Mouse (Mus musculus) E14TG2a.4 (cell line): ENCODE results near the gene Fezf2.

ENCODE experiments used
- H3K27me3 ChIP-seq: 2 replicates; pipeline ENCODE4 v1.6.1; 2014; ENCODE audit warnings: low read length, control low read depth; ENCODE audit not compliant: insufficient read depth
- H3K36me3 ChIP-seq: 2 replicates; pipeline ENCODE4 v1.6.1; 2014; ENCODE audit warnings: low read length, control low read depth; ENCODE audit not compliant: insufficient read depth
- H3K4me1 ChIP-seq: replicated peaks from 2 replicates; pipeline ENCODE4 v1.6.1; 2014; ENCODE audit warnings: low read depth, low read length, control low read depth
- H3K4me3 ChIP-seq: replicated peaks from 2 replicates; pipeline ENCODE4 v1.5.1; 2014; ENCODE audit warnings: mild to moderate bottlenecking, low read length
- H3K9me3 ChIP-seq: 2 replicates; pipeline ENCODE4 v1.6.1; 2014; ENCODE audit warnings: low read length, control low read depth
- CTCF ChIP-seq: conservative IDR thresholded peaks from 2 replicates; pipeline ENCODE4 v1.5.1; 2014; ENCODE audit warnings: low read length
- NANOG ChIP-seq: IDR thresholded peaks from 2 replicates; pipeline ENCODE4 v1.6.1; 2014; ENCODE audit warnings: borderline replicate concordance, low read length, mixed read lengths
- POU5F1 ChIP-seq: IDR thresholded peaks from 2 replicates; pipeline ENCODE4 v1.6.1; 2014; ENCODE audit warnings: low read length, borderline replicate concordance

The Fezf2 gene

GRCm38 (mm10) chr14:12299171-12299570 is 48.8 kb downstream of the Fezf2 start:
- H3K4me3 ChIP-seq, result no peak overlapping the region
- TF ChIP-seq NANOG (no peak), POU5F1 (no peak; the same call in 1 of the 2 replicates), CTCF (no peak)
- H3K36me3 ChIP-seq, result no peaks in the 10 kb centered on the region
- no peaks in the 10 kb centered on the region for H3K9me3 ChIP-seq
- H3K4me1 ChIP-seq, result peaks cover 31% of the 10 kb centered on the region
- H3K27me3 ChIP-seq, result no peaks in the 10 kb centered on the region

DNA sequence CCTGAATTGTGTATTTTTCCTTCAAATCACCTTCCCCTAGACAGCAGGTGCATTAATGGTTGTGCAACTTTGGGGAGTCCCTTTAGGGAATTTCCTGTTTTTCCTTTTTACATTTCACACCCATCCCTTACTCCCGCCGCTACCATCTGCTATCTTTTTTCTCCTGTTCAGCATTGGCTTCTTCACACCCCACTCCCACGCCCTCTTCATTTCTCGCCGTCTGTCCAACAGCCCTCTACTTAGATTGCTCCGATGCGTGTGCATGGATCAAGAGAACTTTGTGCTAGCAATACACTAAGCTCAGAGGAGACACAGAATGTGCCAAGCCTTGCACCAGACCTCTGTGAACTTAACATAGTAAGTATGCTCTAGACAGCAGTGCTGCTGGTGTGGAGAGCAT is 51.6 kb downstream of the Fezf2 start:
- no peaks in the 10 kb centered on the region for H3K27me3 ChIP-seq
- TF ChIP-seq POU5F1 (no peak), NANOG (no peak), CTCF (no peak)
- no peak overlapping the region for H3K4me3 ChIP-seq
- no peaks in the 10 kb centered on the region for H3K36me3 ChIP-seq
- H3K9me3 ChIP-seq, result no peaks in the 10 kb centered on the region
- H3K4me1 ChIP-seq, result peaks cover 31% of the 10 kb centered on the region
